Mouse (Mus musculus) MEL (cell line): ENCODE measurements around the gene Sucla2. TPM values are rescaled to one million over a fixed set of nuclear protein-coding genes. Genes with fewer than 3 reads are reported as not detected.
A peak's percentile ranks its signal among the peaks of the same experiment; 100 is the strongest.

Source experiments
- DNase-seq: peaks from one replicate; pipeline ENCODE4 v3.0.0; 2011; ENCODE audit warnings: low read depth, low spot score
- H3K27ac ChIP-seq: 2 replicates; pipeline ENCODE4 v1.5.1; 2012; ENCODE audit warnings: low read depth, mild to moderate bottlenecking, control low read depth, low read length, moderate library complexity; ENCODE audit not compliant: control insufficient read depth
- H3K27me3 ChIP-seq, 2 experiments: fragments of 150-350 bp in 1 of 2; sonication (generic) in 1 of 2; 2 replicates each; pipeline ENCODE4 v1.6.1; 2012; ENCODE audit warnings: low read length in 2 of 2, mild to moderate bottlenecking in 2 of 2, improper control_type of control experiment in 1 of 2, moderate library complexity in 1 of 2; ENCODE audit not compliant: insufficient read depth in 2 of 2, control insufficient read depth in 1 of 2
- H3K36me3 ChIP-seq, 2 experiments: 2 replicates each; pipeline ENCODE4 v1.6.1; 2012 to 2014; ENCODE audit warnings: low read length in 2 of 2, improper control_type of control experiment in 1 of 2, inconsistent platforms in 1 of 2, mild to moderate bottlenecking in 1 of 2; ENCODE audit not compliant: insufficient read depth in 2 of 2, control insufficient read depth in 1 of 2
- H3K4me1 ChIP-seq, 2 experiments: fragments of 150-350 bp in 1 of 2; sonication (generic) in 1 of 2; 2 replicates each; pipeline ENCODE4 v1.6.1; 2012; ENCODE audit warnings: low read length in 2 of 2, improper control_type of control experiment in 1 of 2, mild to moderate bottlenecking in 1 of 2; ENCODE audit not compliant: insufficient read depth in 2 of 2, control insufficient read depth in 1 of 2
- H3K4me3 ChIP-seq, 2 experiments: fragments of 150-350 bp in 1 of 2; sonication (generic) in 1 of 2; 2 replicates each; pipeline ENCODE4 v1.5.1; 2012; ENCODE audit warnings: low read depth in 2 of 2, low read length in 2 of 2, mild to moderate bottlenecking in 2 of 2, moderate library complexity in 2 of 2, control low read depth in 1 of 2, improper control_type of control experiment in 1 of 2; ENCODE audit not compliant: control insufficient read depth in 1 of 2, insufficient read depth in 1 of 2
- H3K79me2 ChIP-seq: 2 replicates; pipeline ENCODE4 v1.6.1; 2012; ENCODE audit warnings: mild to moderate bottlenecking, low read length, moderate library complexity; ENCODE audit not compliant: control insufficient read depth, poor library complexity, insufficient read depth
- H3K9ac ChIP-seq: 2 replicates; pipeline ENCODE4 v1.6.1; 2012; ENCODE audit warnings: low read depth, mild to moderate bottlenecking, control low read depth, low read length, moderate library complexity; ENCODE audit not compliant: control insufficient read depth, poor library complexity, severe bottlenecking
- H3K9me3 ChIP-seq: fragments of 150-350 bp; sonication (generic); replicated peaks from 2 replicates; pipeline ENCODE4 v1.6.1; 2012; ENCODE audit warnings: mild to moderate bottlenecking, low read length, improper control_type of control experiment, moderate library complexity; ENCODE audit not compliant: insufficient read depth
- CHD2 ChIP-seq: IDR thresholded peaks from 2 replicates; pipeline ENCODE4 v1.6.1; 2011; ENCODE audit warnings: low read length, improper control_type of control experiment
- E2F4 ChIP-seq: IDR thresholded peaks from 2 replicates; pipeline ENCODE4 v1.6.1; 2011; ENCODE audit warnings: low read depth, low read length, improper control_type of control experiment, borderline replicate concordance
- GATA1 ChIP-seq: IDR thresholded peaks from 2 replicates; pipeline ENCODE4 v1.6.1; 2011; ENCODE audit warnings: low read depth, low read length, improper control_type of control experiment
- HCFC1 ChIP-seq: IDR thresholded peaks from 2 replicates; pipeline ENCODE4 v1.6.1; 2012; ENCODE audit warnings: low read depth, mild to moderate bottlenecking, inconsistent platforms, low read length, improper control_type of control experiment, moderate library complexity
- JUND ChIP-seq: IDR thresholded peaks from 2 replicates; pipeline ENCODE4 v1.6.1; 2011; ENCODE audit warnings: low read depth, mild to moderate bottlenecking, improper control_type of control experiment, low read length
- MAFK ChIP-seq: IDR thresholded peaks from 2 replicates; pipeline ENCODE4 v1.6.1; 2011; ENCODE audit warnings: low read depth, mild to moderate bottlenecking, low read length, improper control_type of control experiment, borderline replicate concordance
- MAZ ChIP-seq: IDR thresholded peaks from 2 replicates; pipeline ENCODE4 v1.6.1; 2012; ENCODE audit warnings: low read depth, mild to moderate bottlenecking, inconsistent platforms, low read length, improper control_type of control experiment
- MEF2A ChIP-seq: IDR thresholded peaks from 2 replicates; pipeline ENCODE4 v1.6.1; 2014; ENCODE audit warnings: low read depth, mild to moderate bottlenecking, inconsistent platforms, low read length, improper control_type of control experiment; ENCODE audit not compliant: poor library complexity, insufficient replicate concordance, severe bottlenecking; ENCODE audit errors: extremely low read depth
- MYC ChIP-seq: IDR thresholded peaks from 2 replicates; pipeline ENCODE4 v1.6.1; 2011; ENCODE audit warnings: low read depth, mild to moderate bottlenecking, low read length, improper control_type of control experiment, moderate library complexity
- POLR2AphosphoS2 ChIP-seq: IDR thresholded peaks from 2 replicates; pipeline ENCODE4 v1.6.1; 2011; ENCODE audit warnings: low read length, improper control_type of control experiment
- POLR2AphosphoS5 ChIP-seq: IDR thresholded peaks from 2 replicates; pipeline ENCODE4 v1.6.1; 2012; ENCODE audit warnings: low read depth, borderline replicate concordance, mild to moderate bottlenecking, inconsistent platforms, low read length, moderate library complexity, mixed read lengths
- SMC3 ChIP-seq: IDR thresholded peaks from 2 replicates; pipeline ENCODE4 v1.6.1; 2011; ENCODE audit warnings: low read depth, low read length, improper control_type of control experiment
- TBP ChIP-seq: IDR thresholded peaks from 2 replicates; pipeline ENCODE4 v1.8.0; 2011; ENCODE audit warnings: low read depth, low read length, improper control_type of control experiment
- TCF12 ChIP-seq: IDR thresholded peaks from 2 replicates; pipeline ENCODE4 v1.6.1; 2014; ENCODE audit warnings: low read depth, mild to moderate bottlenecking, inconsistent platforms, low read length, improper control_type of control experiment, moderate library complexity
- ZC3H11A ChIP-seq: IDR thresholded peaks from 2 replicates; pipeline ENCODE4 v1.6.1; 2012; ENCODE audit warnings: low read depth, mild to moderate bottlenecking, inconsistent platforms, low read length, improper control_type of control experiment
- polyA plus RNA-seq, 2 experiments: library from polyadenylated mRNA; stranded (reverse) in 1 of 2; unstranded in 1 of 2; fragments of >175 nt in 1 of 2; fragments of >200 nt in 1 of 2; gene quantifications; 2 replicates each; pipeline versions ENCODE4 v1.2.1 to v1.2.4; 2012; ENCODE audit warnings: low replicate concordance in 2 of 2, low read depth in 1 of 2; ENCODE audit not compliant: insufficient read length in 2 of 2, insufficient read depth in 1 of 2, missing spikeins in 1 of 2
- total RNA-seq: library from RNA; depleted of rRNA; stranded (reverse); fragments of 300-350 nt; gene quantifications from 2 replicates; pipeline ENCODE4 v1.2.3, GENCODE M21; 2012

The Sucla2 gene
- total and polyA plus RNA-seq, 3 experiments: 59.4 to 65.5 (median 61.6) TPM

- TF ChIP-seq HCFC1 (peak; percentile 90), MEF2A (no peak), TBP (peak; percentile 63; the same call in 1 of the 2 replicates), MAFK (no peak)
- TF ChIP-seq, all 39 proteins: peak for 22
These were observed at the start of gene Sucla2 (continued) for GRCm38 (mm10) chr14:73524766-73525448.

- no peak overlapping the region for H3K27ac ChIP-seq
- no peak for DNase-seq
These were observed 49.6 kb upstream of the Sucla2 start for GRCm38 (mm10) chr14:73475506-73475905.

GRCm38 (mm10) chr14:73476361-73476934 is 48.7 kb upstream of the Sucla2 start:
- TF ChIP-seq ZC3H11A (no peak), TBP (no peak), TCF12 (no peak), CHD2 (no peak), POLR2AphosphoS2 (no peak), MAFK (no peak), MYC (no peak), POLR2AphosphoS5 (no peak), JUND (no peak), SMC3 (no peak), E2F4 (no peak), GATA1 (no peak), MEF2A (no peak), MAZ (no peak)
- Histone ChIP-seq H3K4me1 (peaks cover 0 to 11% of the 10 kb centered on the region in 2 experiments; a peak in 2 of 4 replicates), H3K27ac (no peak overlapping the region), H3K4me3 (no peak overlapping the region), H3K36me3 (peaks cover 0 to 8% of the 10 kb centered on the region in 2 experiments; a peak in 2 of 4 replicates), H3K9ac (no peak overlapping the region), H3K9me3 (no peaks in the 10 kb centered on the region), H3K79me2 (no peaks in the 10 kb centered on the region), H3K27me3 (no peaks in the 10 kb centered on the region; a peak in 1 of 4 replicates)
- DNase-seq: no peak

More at GRCm38 (mm10) chr14:73475506-73475905, 49.6 kb upstream of the Sucla2 start:
- Histone ChIP-seq H3K27me3 (no peaks in the 10 kb centered on the region; a peak in 1 of 4 replicates), H3K9me3 (no peaks in the 10 kb centered on the region), H3K36me3 (peaks cover 0 to 8% of the 10 kb centered on the region in 2 experiments; a peak in 2 of 4 replicates), H3K9ac (no peak overlapping the region), H3K79me2 (no peaks in the 10 kb centered on the region), H3K4me3 (no peak overlapping the region), H3K4me1 (peaks cover 0 to 11% of the 10 kb centered on the region in 2 experiments; a peak in 2 of 4 replicates)
- TF ChIP-seq MAZ: no peak
